Mouse (Mus musculus) midbrain, postnatal 0 days (tissue): ENCODE measurements around the gene Cybc1. TPM values are rescaled to one million over a fixed set of nuclear protein-coding genes. Genes with fewer than 3 reads are reported as not detected.
A peak's percentile ranks its signal among the peaks of the same experiment; 100 is the strongest.

Experiments
- ATAC-seq: fragments of 200-750 bp; cut with Nextera tagmentation; 2 replicates; pipeline ENCODE4 v1.8.0; 2017; ENCODE audit warnings: moderate number of reproducible peaks, mild to moderate bottlenecking, moderate TSS enrichment, moderate library complexity; ENCODE audit not compliant: low FRiP score
- DNase-seq: peaks from one replicate; pipeline ENCODE4 v3.0.0-alpha.2; 2015; ENCODE audit warnings: low spot score
- H3K27ac ChIP-seq: fragments of 300-500 bp; sonication (generic); 2 replicates; pipeline ENCODE4 v1.5.1; 2014; ENCODE audit warnings: low read depth, mild to moderate bottlenecking, low read length, mixed read lengths
- H3K27me3 ChIP-seq: fragments of 300-500 bp; sonication (generic); 2 replicates; pipeline ENCODE4 v1.6.1; 2014; ENCODE audit warnings: low read length, control low read depth, mixed read lengths; ENCODE audit not compliant: insufficient read depth
- H3K36me3 ChIP-seq: fragments of 300-500 bp; sonication (generic); 2 replicates; pipeline ENCODE4 v1.6.1; 2014; ENCODE audit warnings: low read length, control low read depth, mixed read lengths; ENCODE audit not compliant: insufficient read depth
- H3K4me1 ChIP-seq: fragments of 300-500 bp; sonication (generic); 2 replicates; pipeline ENCODE4 v1.6.1; 2014; ENCODE audit warnings: mild to moderate bottlenecking, control low read depth, antibody characterized with exemption, low read length, mixed read lengths; ENCODE audit not compliant: insufficient read depth
- H3K4me2 ChIP-seq: fragments of 300-500 bp; sonication (generic); 2 replicates; pipeline ENCODE4 v1.6.1; 2014; ENCODE audit warnings: low read depth, mild to moderate bottlenecking, low read length, mixed read lengths; ENCODE audit not compliant: poor library complexity, severe bottlenecking
- H3K4me3 ChIP-seq: fragments of 300-500 bp; sonication (generic); 2 replicates; pipeline ENCODE4 v1.5.1; 2014; ENCODE audit warnings: low read depth, mild to moderate bottlenecking, low read length, moderate library complexity
- H3K9ac ChIP-seq: fragments of 300-500 bp; sonication (generic); replicated peaks from 2 replicates; pipeline ENCODE4 v1.6.1; 2014; ENCODE audit warnings: mild to moderate bottlenecking, low read length, moderate library complexity, mixed read lengths; ENCODE audit not compliant: poor library complexity, severe bottlenecking
- H3K9me3 ChIP-seq: fragments of 300-500 bp; sonication (generic); 2 replicates; pipeline ENCODE4 v1.6.1; 2016; ENCODE audit warnings: low read length, control low read depth
- CTCF ChIP-seq: IDR thresholded peaks from 2 replicates; pipeline ENCODE4 v1.5.1; 2016; ENCODE audit warnings: antibody characterized with exemption, mild to moderate bottlenecking
- WGBS: fragments of 180-500 bp; shearing (Covaris S2); extraction: QIAGEN DNeasy Blood & Tissue Kit; methylation state at CpG from one replicate; pipeline ENCODE4 v1.1.7; 2014; 5-methylcytosine and 5-hydroxymethylcytosine counted together
- polyA plus RNA-seq: library from polyadenylated mRNA; unstranded; fragments of >200 nt; fragmentation: Nextera tagmentation; extraction: Ambion mirVana; gene quantifications from 2 replicates; pipeline ENCODE4 v1.2.1, GENCODE M21; 2015
- total RNA-seq: library from RNA; depleted of rRNA; stranded (reverse); fragments of >200 nt; gene quantifications from 2 replicates; pipeline ENCODE4 v1.2.3, GENCODE M21; 2014

Cybc1 gene
- total and polyA plus RNA-seq, 2 experiments from 2014 or later: 18.7 to 26.5 TPM

- H3K9me3 ChIP-seq: no peaks in the 10 kb centered on the region
- no peak overlapping the region for H3K27ac ChIP-seq
- H3K9ac ChIP-seq: no peak overlapping the region
- peaks cover 3% of the 10 kb centered on the region; the same call in 1 of the 2 replicates for H3K36me3 ChIP-seq
- ATAC-seq (no peak), DNase-seq (peak; percentile 68)
- no peak overlapping the region for H3K4me3 ChIP-seq
- WGBS: 54% methylated on average over 11 of the region's 11 CpGs
- H3K4me2 ChIP-seq: no peak overlapping the region
- no peaks in the 10 kb centered on the region; the same call in 1 of the 2 replicates for H3K4me1 ChIP-seq
- no peaks in the 10 kb centered on the region for H3K27me3 ChIP-seq
- TF ChIP-seq CTCF: peak; percentile 80
Observed at GRCm38 (mm10) chr11:121201436-121202198, 27.5 kb downstream of the Cybc1 start.

GRCm38 (mm10) chr11:121200781-121201180 is 28.3 kb downstream of the Cybc1 start:
- 91% methylated on average over 6 of the region's 6 CpGs for WGBS

GRCm38 (mm10) chr11:121199851-121200250 is 29.3 kb downstream of the Cybc1 start:
- ATAC-seq: no peak
- WGBS: 83% methylated on average over 4 of the region's 4 CpGs
- H3K36me3 ChIP-seq: peaks cover 11% of the 10 kb centered on the region

More at GRCm38 (mm10) chr11:121200781-121201180, 28.3 kb downstream of the Cybc1 start:
- ATAC-seq (no peak), DNase-seq (no peak)
- Histone ChIP-seq H3K36me3 (peaks cover 9% of the 10 kb centered on the region), H3K27me3 (no peaks in the 10 kb centered on the region), H3K9me3 (no peaks in the 10 kb centered on the region), H3K4me2 (no peak overlapping the region), H3K9ac (no peak overlapping the region), H3K4me3 (no peak overlapping the region), H3K27ac (no peak overlapping the region), H3K4me1 (no peaks in the 10 kb centered on the region; the same call in 1 of the 2 replicates)
- TF ChIP-seq CTCF: no peak

GRCm38 (mm10) chr11:121198622-121199021 is 30.5 kb downstream of the Cybc1 start:
- H3K36me3 ChIP-seq: peaks cover 18% of the 10 kb centered on the region
- H3K4me2 ChIP-seq: no peak overlapping the region
- no peak for ATAC-seq
- TF ChIP-seq CTCF: no peak
- H3K4me3 ChIP-seq: no peak overlapping the region
- no peaks in the 10 kb centered on the region for H3K27me3 ChIP-seq
- no peak overlapping the region for H3K9ac ChIP-seq
- H3K4me1 ChIP-seq: no peaks in the 10 kb centered on the region; the same call in 1 of the 2 replicates
- 60% methylated on average over 2 of the region's 2 CpGs for WGBS
- H3K27ac ChIP-seq: no peak overlapping the region
- no peak for DNase-seq
- H3K9me3 ChIP-seq: no peaks in the 10 kb centered on the region

More at GRCm38 (mm10) chr11:121199851-121200250, 29.3 kb downstream of the Cybc1 start:
- Histone ChIP-seq H3K9ac (no peak overlapping the region), H3K9me3 (no peaks in the 10 kb centered on the region), H3K27ac (no peak overlapping the region), H3K27me3 (no peaks in the 10 kb centered on the region), H3K4me1 (no peaks in the 10 kb centered on the region; the same call in 1 of the 2 replicates), H3K4me3 (no peak overlapping the region), H3K4me2 (no peak overlapping the region)
- TF ChIP-seq CTCF: no peak
- DNase-seq: no peak

GRCm38 (mm10) chr11:121193415-121193814 is 35.7 kb downstream of the Cybc1 start:
- Histone ChIP-seq H3K4me2 (no peak overlapping the region), H3K4me3 (no peak overlapping the region), H3K27ac (no peak overlapping the region), H3K4me1 (no peaks in the 10 kb centered on the region), H3K9me3 (no peaks in the 10 kb centered on the region), H3K9ac (no peak overlapping the region), H3K27me3 (no peaks in the 10 kb centered on the region), H3K36me3 (peaks cover 19% of the 10 kb centered on the region)
- DNase-seq (no peak), ATAC-seq (no peak)
- WGBS: 91% methylated on average over 3 of the region's 3 CpGs
- TF ChIP-seq CTCF: no peak

GRCm38 (mm10) chr11:121192742-121193141 is 36.4 kb downstream of the Cybc1 start:
- Histone ChIP-seq H3K36me3 (peaks cover 19% of the 10 kb centered on the region), H3K4me3 (no peak overlapping the region), H3K4me2 (no peak overlapping the region), H3K9me3 (no peaks in the 10 kb centered on the region), H3K27me3 (no peaks in the 10 kb centered on the region), H3K9ac (no peak overlapping the region), H3K4me1 (no peaks in the 10 kb centered on the region), H3K27ac (no peak overlapping the region)
- ATAC-seq (no peak), DNase-seq (no peak)
- TF ChIP-seq CTCF: no peak
- WGBS: 76% methylated on average over 2 of the region's 2 CpGs
